Mouse (Mus musculus) heart, postnatal 0 days (tissue): ENCODE data around the gene Gm973. TPM values are rescaled to one million over a fixed set of nuclear protein-coding genes. Genes with fewer than 3 reads are reported as not detected.

Experiments
- ATAC-seq: fragments of 200-750 bp; cut with Nextera tagmentation; 2 replicates; pipeline ENCODE4 v1.8.0; 2017; ENCODE audit warnings: low read depth, moderate number of reproducible peaks, moderate library complexity; ENCODE audit not compliant: insufficient read depth
- DNase-seq: peaks from one replicate; pipeline ENCODE4 v3.0.0-alpha.2; 2016; ENCODE audit warnings: low spot score
- H3K27ac ChIP-seq: fragments of 300-500 bp; sonication (generic); 2 replicates; pipeline ENCODE4 v1.5.1; 2014; ENCODE audit warnings: low read depth, mild to moderate bottlenecking
- H3K27me3 ChIP-seq: fragments of 300-500 bp; sonication (generic); 2 replicates; pipeline ENCODE4 v1.6.1; 2014; ENCODE audit warnings: low read length, mixed read lengths; ENCODE audit not compliant: control insufficient read depth, insufficient read depth
- H3K36me3 ChIP-seq: fragments of 300-500 bp; sonication (generic); replicated peaks from 2 replicates; pipeline ENCODE4 v1.6.1; 2014; ENCODE audit warnings: low read length, mixed read lengths; ENCODE audit not compliant: control insufficient read depth, insufficient read depth
- H3K4me1 ChIP-seq: fragments of 300-500 bp; sonication (generic); 2 replicates; pipeline ENCODE4 v1.6.1; 2014; ENCODE audit warnings: antibody characterized with exemption; ENCODE audit not compliant: control insufficient read depth, insufficient read depth
- H3K4me2 ChIP-seq: fragments of 300-500 bp; sonication (generic); 2 replicates; pipeline ENCODE4 v1.6.1; 2014; ENCODE audit warnings: low read depth, mild to moderate bottlenecking, low read length, moderate library complexity
- H3K4me3 ChIP-seq: fragments of 300-500 bp; sonication (generic); 2 replicates; pipeline ENCODE4 v1.5.1; 2014; ENCODE audit warnings: low read depth, low read length
- H3K9ac ChIP-seq: fragments of 300-500 bp; sonication (generic); replicated peaks from 2 replicates; pipeline ENCODE4 v1.6.1; 2014; ENCODE audit warnings: low read depth, low read length, mixed read lengths
- H3K9me3 ChIP-seq: fragments of 300-500 bp; sonication (generic); replicated peaks from 2 replicates; pipeline ENCODE4 v1.6.1; 2016; ENCODE audit warnings: low read length; ENCODE audit not compliant: control insufficient read depth
- CTCF ChIP-seq: IDR thresholded peaks from 2 replicates; pipeline ENCODE4 v1.5.1; 2016; ENCODE audit warnings: antibody characterized with exemption, control low read depth, low read depth
- EP300 ChIP-seq: IDR thresholded peaks from 2 replicates; pipeline ENCODE4 v1.6.1; 2016; ENCODE audit warnings: antibody characterized with exemption, low read depth
- WGBS: fragments of 180-500 bp; shearing (Covaris S2); extraction: QIAGEN DNeasy Blood & Tissue Kit; methylation state at CpG from one replicate; pipeline ENCODE4 v1.1.7; 2014; 5-methylcytosine and 5-hydroxymethylcytosine counted together
- polyA plus RNA-seq: library from polyadenylated mRNA; unstranded; fragments of >200 nt; fragmentation: Nextera tagmentation; extraction: Ambion mirVana; gene quantifications from 2 replicates; pipeline ENCODE4 v1.2.1, GENCODE M21; 2015
- total RNA-seq: library from RNA; depleted of rRNA; stranded (reverse); fragments of >200 nt; gene quantifications from 2 replicates; pipeline ENCODE4 v1.2.3, GENCODE M21; 2014; ENCODE audit warnings: low replicate concordance

Gm973 gene
- total and polyA plus RNA-seq, 2 experiments from 2014 or later: 0.14 TPM; not detected in 1

- TF ChIP-seq CTCF (no peak), EP300 (no peak)
- no peak for ATAC-seq
- no peak overlapping the region for H3K27ac ChIP-seq
- 88% methylated on average over 2 of the region's 2 CpGs for WGBS
- no peaks in the 10 kb centered on the region for H3K36me3 ChIP-seq
- H3K27me3 ChIP-seq: no peaks in the 10 kb centered on the region
- H3K4me2 ChIP-seq: no peak overlapping the region
- H3K9ac ChIP-seq: no peak overlapping the region
- no peak overlapping the region for H3K4me3 ChIP-seq
- no peaks in the 10 kb centered on the region for H3K9me3 ChIP-seq
- DNase-seq: no peak
- H3K4me1 ChIP-seq: no peaks in the 10 kb centered on the region
Observed at GRCm38 (mm10) chr1:59524071-59524470, 8.0 kb downstream of the Gm973 start.

- DNase-seq (no peak), ATAC-seq (no peak)
- Histone ChIP-seq H3K9ac (no peak overlapping the region), H3K36me3 (no peaks in the 10 kb centered on the region), H3K27ac (no peak overlapping the region), H3K4me2 (no peak overlapping the region), H3K9me3 (no peaks in the 10 kb centered on the region), H3K4me1 (no peaks in the 10 kb centered on the region), H3K27me3 (no peaks in the 10 kb centered on the region), H3K4me3 (no peak overlapping the region)
- WGBS: 50% methylated on average over 3 of the region's 3 CpGs
- TF ChIP-seq EP300 (no peak), CTCF (no peak)
Observed at GRCm38 (mm10) chr1:59524759-59525158, 8.7 kb downstream of the Gm973 start.

- Histone ChIP-seq H3K4me2 (no peak overlapping the region), H3K36me3 (no peaks in the 10 kb centered on the region), H3K27me3 (no peaks in the 10 kb centered on the region), H3K4me3 (no peak overlapping the region), H3K4me1 (no peaks in the 10 kb centered on the region), H3K9me3 (no peaks in the 10 kb centered on the region), H3K9ac (no peak overlapping the region), H3K27ac (no peak overlapping the region)
- no peak for ATAC-seq
- TF ChIP-seq EP300: no peak
- TF ChIP-seq CTCF: no peak
- DNase-seq: no peak
- 72% methylated on average over 6 of the region's 6 CpGs for WGBS
Observed at GRCm38 (mm10) chr1:59527219-59527618, 11.2 kb downstream of the Gm973 start.

GRCm38 (mm10) chr1:59534976-59535810, 19.1 kb downstream of the Gm973 start:
- WGBS: 39% methylated on average over 5 of the region's 5 CpGs
- no peak for TF ChIP-seq EP300
- TF ChIP-seq CTCF: no peak
- Histone ChIP-seq H3K27ac (no peak overlapping the region), H3K4me1 (no peaks in the 10 kb centered on the region), H3K9ac (no peak overlapping the region), H3K27me3 (no peaks in the 10 kb centered on the region), H3K36me3 (no peaks in the 10 kb centered on the region), H3K4me3 (no peak overlapping the region), H3K9me3 (no peaks in the 10 kb centered on the region), H3K4me2 (no peak overlapping the region)
- ATAC-seq (no peak), DNase-seq (no peak)

GRCm38 (mm10) chr1:59538381-59538780, 22.3 kb downstream of the Gm973 start:
- no peak for DNase-seq
- WGBS: 79% methylated on average over 5 of the region's 5 CpGs
- no peaks in the 10 kb centered on the region for H3K36me3 ChIP-seq
- no peaks in the 10 kb centered on the region for H3K9me3 ChIP-seq
- H3K4me1 ChIP-seq: no peaks in the 10 kb centered on the region
- no peak overlapping the region for H3K27ac ChIP-seq
- no peak overlapping the region for H3K4me3 ChIP-seq
- H3K4me2 ChIP-seq: no peak overlapping the region
- no peak for ATAC-seq
- no peaks in the 10 kb centered on the region for H3K27me3 ChIP-seq
- no peak for TF ChIP-seq CTCF
- no peak for TF ChIP-seq EP300
- no peak overlapping the region for H3K9ac ChIP-seq
